11 mouse cellular contexts compared by ENCODE assay signal in the genomic region with DNA sequence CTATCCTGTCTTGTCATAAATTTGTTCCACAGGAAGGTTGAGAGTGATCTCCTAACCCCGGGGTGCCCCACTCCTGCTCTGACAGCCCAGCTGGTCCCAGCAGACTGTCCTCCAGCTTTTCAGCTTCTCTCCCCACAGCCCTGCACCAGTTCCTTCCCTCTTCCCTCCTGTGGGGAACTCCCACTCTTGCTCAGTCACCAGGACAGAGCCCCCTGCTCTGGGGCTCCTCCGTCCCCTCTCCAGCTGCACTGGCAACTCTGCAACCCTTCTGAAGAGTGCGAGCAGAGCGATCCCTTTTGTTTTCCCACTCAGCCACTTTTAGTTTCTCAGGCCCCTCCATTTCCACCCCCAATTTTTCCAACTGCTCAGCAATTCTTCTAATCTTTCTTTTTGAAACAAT. TPM values are rescaled to one million over a fixed set of nuclear protein-coding genes. Genes with fewer than 3 reads are reported as not detected.
DNase-seq lines count a peak whose midpoint lies in the region; ATAC-seq and TF ChIP-seq lines count a peak whose summit lies in the region.
"Had no signal": no experiment of that assay in that cellular context is flagged by ENCODE, and none has a peak within 500 bp of the region (broad histone marks: within the 10 kb centered on the region; RNA-seq: fewer than 3 reads in every experiment).

No protein-coding gene starts in this region.

- TF ChIP-seq CTCF in layer of hippocampus, adult 2 months (conservative IDR thresholded peaks at IDR 0.05), result no peak

- no peak for DNase-seq in heart, postnatal 36 days
- no peak for DNase-seq in neural tube, embryonic 11.5 days (ENCODE audit: low spot score)
- DNase-seq in midbrain, embryonic 10.5 days (ENCODE audit: low spot score), result no peak
- DNase-seq in spleen, adult 18-20 months, result no peak
- no peak for DNase-seq in layer of hippocampus, adult 2 months (ENCODE audit: low spot score in 2 of 2)
- no peak for DNase-seq in Muller cell, postnatal 12 days (ENCODE audit: inconsistent ontology term)
- DNase-seq: gastrocnemius, postnatal 14 days; kidney, adult 2 months had no signal

- H3K27me3 ChIP-seq in heart, embryonic 15.5 days, result no peaks in the 10 kb centered on the region
- H3K27me3 ChIP-seq in neural tube, embryonic 11.5 days (ENCODE audit: control insufficient read depth, insufficient read depth, low read length), result no peaks in the 10 kb centered on the region
- no peaks in the 10 kb centered on the region for H3K27me3 ChIP-seq in neural tube, embryonic 15.5 days (replicated peaks)
- no peaks in the 10 kb centered on the region for H3K27me3 ChIP-seq in midbrain, embryonic 10.5 days (ENCODE audit: low read depth, poor library complexity, severe bottlenecking)
- H3K27me3 ChIP-seq: embryonic facial prominence, embryonic 12.5 days had no signal

- no peak for ATAC-seq in heart, embryonic 15.5 days (replicated peaks; ENCODE audit: insufficient number of reproducible peaks, insufficient read depth, low FRiP score, low read depth)
- peak; percentile 26; the same call in 1 of the 2 replicates for ATAC-seq in neural tube, embryonic 11.5 days (ENCODE audit: insufficient read depth, low FRiP score, low TSS enrichment)
- ATAC-seq in neural tube, embryonic 15.5 days (ENCODE audit: low FRiP score), result no peak

- no peak overlapping the region for H3K27ac ChIP-seq in heart, embryonic 15.5 days
- H3K27ac ChIP-seq in neural tube, embryonic 11.5 days (ENCODE audit: low read depth, low read length), result no peak overlapping the region
- no peak overlapping the region for H3K27ac ChIP-seq in neural tube, embryonic 15.5 days (replicated peaks)
- 0 out of 2 replicates have a peak overlapping the region, but pooled peaks have one; percentile 46 for H3K27ac ChIP-seq in midbrain, embryonic 10.5 days (replicated peaks)
- H3K27ac ChIP-seq in layer of hippocampus, adult 2 months, result no peak overlapping the region
- H3K27ac ChIP-seq: embryonic facial prominence, embryonic 12.5 days had no signal

- H3K4me1 ChIP-seq in heart, embryonic 15.5 days (replicated peaks), result peaks cover 7% of the 10 kb centered on the region; the same call in 1 of the 2 replicates
- H3K4me1 ChIP-seq in neural tube, embryonic 11.5 days (ENCODE audit: control insufficient read depth, insufficient read depth, low read length), result no peaks in the 10 kb centered on the region
- H3K4me1 ChIP-seq in neural tube, embryonic 15.5 days, result 0 out of 2 replicates have a peak, but pooled peaks cover 3% of the 10 kb centered on the region
- H3K4me1 ChIP-seq in midbrain, embryonic 10.5 days, result peaks cover 10% of the 10 kb centered on the region

- no peak overlapping the region for H3K9ac ChIP-seq in heart, embryonic 15.5 days
- H3K9ac ChIP-seq in neural tube, embryonic 11.5 days (ENCODE audit: low read length), result no peak overlapping the region
- no peak overlapping the region for H3K9ac ChIP-seq in neural tube, embryonic 15.5 days (replicated peaks)
- H3K9ac ChIP-seq: embryonic facial prominence, embryonic 12.5 days had no signal

- H3K4me3 ChIP-seq in heart, embryonic 15.5 days, result no peak overlapping the region
- H3K4me3 ChIP-seq in neural tube, embryonic 11.5 days (ENCODE audit: low read depth, low read length), result no peak overlapping the region
- no peak overlapping the region for H3K4me3 ChIP-seq in neural tube, embryonic 15.5 days (replicated peaks)
- H3K4me3 ChIP-seq in midbrain, embryonic 10.5 days, result no peak overlapping the region
- no peak overlapping the region for H3K4me3 ChIP-seq in layer of hippocampus, adult 2 months
- H3K4me3 ChIP-seq: embryonic facial prominence, embryonic 12.5 days had no signal

- WGBS in heart, embryonic 15.5 days, result 31% methylated on average over 4 of the region's 4 CpGs
- WGBS in neural tube, embryonic 11.5 days, result 44% methylated on average over 4 of the region's 4 CpGs
- WGBS in neural tube, embryonic 15.5 days, result 33% methylated on average over 4 of the region's 4 CpGs
- WGBS in midbrain, embryonic 10.5 days, result 54% methylated on average over 4 of the region's 4 CpGs

- H3K4me2 ChIP-seq in heart, embryonic 15.5 days, result peak overlapping the region; percentile 18; the same call in 1 of the 2 replicates
- no peak overlapping the region for H3K4me2 ChIP-seq in neural tube, embryonic 11.5 days (ENCODE audit: low read depth)
- H3K4me2 ChIP-seq in neural tube, embryonic 15.5 days, result no peak overlapping the region
- H3K4me2 ChIP-seq: embryonic facial prominence, embryonic 12.5 days had no signal

- no peaks in the 10 kb centered on the region for H3K9me3 ChIP-seq in heart, embryonic 15.5 days (replicated peaks)
- H3K9me3 ChIP-seq in neural tube, embryonic 11.5 days (ENCODE audit: control insufficient read depth, low read length), result no peaks in the 10 kb centered on the region
- H3K9me3 ChIP-seq in neural tube, embryonic 15.5 days (replicated peaks), result no peaks in the 10 kb centered on the region
- H3K9me3 ChIP-seq in midbrain, embryonic 10.5 days (replicated peaks), result no peaks in the 10 kb centered on the region
- H3K9me3 ChIP-seq: embryonic facial prominence, embryonic 12.5 days had no signal

- H3K36me3 ChIP-seq in heart, embryonic 15.5 days, result no peaks in the 10 kb centered on the region
- no peaks in the 10 kb centered on the region for H3K36me3 ChIP-seq in neural tube, embryonic 11.5 days (ENCODE audit: control insufficient read depth, insufficient read depth, low read length)
- H3K36me3 ChIP-seq in neural tube, embryonic 15.5 days, result no peaks in the 10 kb centered on the region
- H3K36me3 ChIP-seq in midbrain, embryonic 10.5 days, result no peaks in the 10 kb centered on the region
- H3K36me3 ChIP-seq: embryonic facial prominence, embryonic 12.5 days had no signal

- intact Hi-C loops in heart, postnatal 36 days (cut with DNase I), result loop anchor here (5.0 kb wide), 1 partner anchor 102 kb away; no protein-coding TSS in a partner anchor

RNA-seq across cellular contexts. Expression of a gene that starts 43.0 kb away (rescaled TPM):
- 2.5 and 3.1 TPM in 2 replicates for polyA plus RNA-seq in heart, embryonic 15.5 days (2015; fragmentation: Nextera tagmentation; extraction: Ambion mirVana)
- total RNA-seq in heart, postnatal 36 days (2021), result 10 to 100 TPM; 14.0 to 16.1 TPM
- not detected in 2 replicates for polyA plus RNA-seq in neural tube, embryonic 11.5 days (2014; fragmentation: Nextera tagmentation; extraction: Ambion mirVana)
- 0.12 and 0.63 TPM in 2 replicates for polyA plus RNA-seq in neural tube, embryonic 15.5 days (2015; fragmentation: Nextera tagmentation; extraction: Ambion mirVana)
- not detected in 2 replicates for polyA plus RNA-seq in midbrain, embryonic 10.5 days (2016; fragmentation: Nextera tagmentation; extraction: Ambion mirVana)
- total RNA-seq in layer of hippocampus, adult 2 months (2021), result 1 to 10 TPM in 1 of 2 experiments, under 1 TPM in 1; 0.86 to 1.3 TPM
- polyA plus RNA-seq: embryonic facial prominence, embryonic 12.5 days had no signal

RNA-seq across cellular contexts. Expression of a gene that starts 44.2 kb away (rescaled TPM):
- 78.5 and 85.9 TPM in 2 replicates for polyA plus RNA-seq in heart, embryonic 15.5 days (2015; fragmentation: Nextera tagmentation; extraction: Ambion mirVana)
- total RNA-seq in heart, postnatal 36 days (2021), result 10 to 100 TPM; 30.0 to 33.7 TPM
- polyA plus RNA-seq in neural tube, embryonic 11.5 days (2014; fragmentation: Nextera tagmentation; extraction: Ambion mirVana), result 228 and 238 TPM in 2 replicates
- polyA plus RNA-seq in neural tube, embryonic 15.5 days (2015; fragmentation: Nextera tagmentation; extraction: Ambion mirVana), result 126 and 133 TPM in 2 replicates
- polyA plus RNA-seq in midbrain, embryonic 10.5 days (2016; fragmentation: Nextera tagmentation; extraction: Ambion mirVana), result 222 and 239 TPM in 2 replicates
- 100 to 1,000 TPM; 111 to 116 TPM for total RNA-seq in layer of hippocampus, adult 2 months (2021)

RNA-seq across cellular contexts. Expression of a gene that starts 53.5 kb away (rescaled TPM):
- 80.7 and 124 TPM in 2 replicates for polyA plus RNA-seq in heart, embryonic 15.5 days (2015; fragmentation: Nextera tagmentation; extraction: Ambion mirVana)
- 100 to 1,000 TPM; 148 to 201 TPM for total RNA-seq in heart, postnatal 36 days (2021)
- 12.1 and 16.8 TPM in 2 replicates for polyA plus RNA-seq in neural tube, embryonic 11.5 days (2014; fragmentation: Nextera tagmentation; extraction: Ambion mirVana)
- polyA plus RNA-seq in neural tube, embryonic 15.5 days (2015; fragmentation: Nextera tagmentation; extraction: Ambion mirVana), result 29.0 and 48.7 TPM in 2 replicates
- polyA plus RNA-seq in midbrain, embryonic 10.5 days (2016; fragmentation: Nextera tagmentation; extraction: Ambion mirVana), result 10.8 and 14.9 TPM in 2 replicates
- total RNA-seq in layer of hippocampus, adult 2 months (2021), result 10 to 100 TPM; 11.5 to 14.1 TPM
